In genomic region chr1:127322169-127322805, GRCm38 (mm10) we compare ENCODE assay signal across 12 mouse cellular contexts.
DNase-seq lines count a peak whose midpoint lies in the region; ATAC-seq and TF ChIP-seq lines count a peak whose summit lies in the region.
"Had no signal": no experiment of that assay in that cellular context is flagged by ENCODE, and none has a peak within 500 bp of the region (broad histone marks: within the 10 kb centered on the region; RNA-seq: fewer than 3 reads in every experiment).

No protein-coding gene starts in this region.

- peak; percentile 71 for DNase-seq in heart, adult 11 months
- DNase-seq in heart, adult 18-20 months = no peak
- DNase-seq in spleen, adult 2 months (ENCODE audit: low read depth in 1 of 2, low spot score in 2 of 2) = peak in 1 of 2 experiments; percentile 51
- DNase-seq in spleen, postnatal 10 days (ENCODE audit: low spot score in 2 of 2) = no peak
- peak; percentile 56 for DNase-seq in splenic B cell, adult 2 months (ENCODE audit: low read depth, low spot score)
- no peak for DNase-seq in frontal cortex, postnatal 36 days (ENCODE audit: low spot score in 2 of 2)
- DNase-seq in cerebellum, adult 11 months = no peak
- DNase-seq: right cerebral cortex, postnatal 4 days had no signal

- H3K36me3 ChIP-seq in spleen, adult 2 months (ENCODE audit: control insufficient read depth, insufficient read depth, low read length) = peaks cover 4% of the 10 kb centered on the region; the same call in 1 of the 2 replicates
- peaks cover 4% of the 10 kb centered on the region; the same call in 1 of the 2 replicates for H3K36me3 ChIP-seq in forebrain, embryonic 16.5 days (ENCODE audit: control insufficient read depth, insufficient read depth)
- H3K36me3 ChIP-seq in splenic B cell, adult 2 months (ENCODE audit: control insufficient read depth, insufficient read depth, low read length, poor library complexity, severe bottlenecking) = no peaks in the 10 kb centered on the region

- no peak for TF ChIP-seq CTCF in spleen, adult 2 months (IDR thresholded peaks at IDR 0.05; ENCODE audit: extremely low read depth, insufficient read depth, insufficient read length, insufficient replicate concordance)

- no peak overlapping the region for H3K4me3 ChIP-seq in spleen, adult 2 months (ENCODE audit: extremely low read depth, insufficient read depth, insufficient read length)
- H3K4me3 ChIP-seq in forebrain, embryonic 16.5 days (replicated peaks; ENCODE audit: low read length) = no peak overlapping the region
- H3K4me3 ChIP-seq: heart, embryonic 13.5 days; limb, embryonic 13.5 days had no signal

- no peak overlapping the region for H3K9ac ChIP-seq in forebrain, embryonic 16.5 days (replicated peaks; ENCODE audit: low read depth, low read length)
- H3K9ac ChIP-seq: heart, embryonic 13.5 days; limb, embryonic 13.5 days had no signal

- peaks cover 11% of the 10 kb centered on the region; the same call in 1 of the 2 replicates for H3K4me1 ChIP-seq in spleen, adult 2 months (ENCODE audit: control insufficient read depth, insufficient read depth, insufficient read length)
- H3K4me1 ChIP-seq in forebrain, embryonic 16.5 days (replicated peaks; ENCODE audit: control insufficient read depth, insufficient read depth, low read length) = no peaks in the 10 kb centered on the region

- H3K27ac ChIP-seq in spleen, adult 2 months (ENCODE audit: insufficient read depth, low read length) = peak overlapping the region; percentile 32; the same call in 1 of the 2 replicates
- H3K27ac ChIP-seq in forebrain, embryonic 16.5 days (ENCODE audit: low read length) = no peak overlapping the region
- H3K27ac ChIP-seq: limb, embryonic 13.5 days had no signal

- peak; percentile 29; the same call in 1 of the 2 replicates for ATAC-seq in forebrain, embryonic 16.5 days

- H3K4me2 ChIP-seq in forebrain, embryonic 16.5 days (ENCODE audit: low read length) = no peak overlapping the region
- H3K4me2 ChIP-seq: heart, embryonic 13.5 days; limb, embryonic 13.5 days had no signal

- no peaks in the 10 kb centered on the region for H3K9me3 ChIP-seq in forebrain, embryonic 16.5 days (ENCODE audit: control insufficient read depth, low read length)
- H3K9me3 ChIP-seq: heart, embryonic 13.5 days; limb, embryonic 13.5 days had no signal

- 42% methylated on average over 5 of the region's 5 CpGs for WGBS in spleen, adult 2 months
- WGBS in forebrain, embryonic 16.5 days = 62% methylated on average over 5 of the region's 5 CpGs

- no peak for TF ChIP-seq POLR2A in spleen, adult 2 months (IDR thresholded peaks at IDR 0.05; ENCODE audit: low read depth, low read length)

- H3K27me3 ChIP-seq in spleen, adult 2 months (ENCODE audit: control insufficient read depth, insufficient read depth, low read length) = no peaks in the 10 kb centered on the region
- H3K27me3 ChIP-seq in forebrain, embryonic 16.5 days (replicated peaks; ENCODE audit: control insufficient read depth, insufficient read depth, low read length) = no peaks in the 10 kb centered on the region
- no peaks in the 10 kb centered on the region for H3K27me3 ChIP-seq in splenic B cell, adult 2 months (ENCODE audit: control insufficient read depth, insufficient read depth, low read length, poor library complexity, severe bottlenecking)
- H3K27me3 ChIP-seq: CH12.LX; heart, embryonic 13.5 days; limb, embryonic 13.5 days had no signal

Comparison
In these comparisons a context has a peak if more than half of its experiments do, and no peak if none do; other contexts are left out.
1. DNase-seq: peak in heart, adult 11 months (single experiment) and splenic B cell, adult 2 months (single experiment); none in heart, adult 18-20 months (0 of 2), spleen, postnatal 10 days (0 of 2), frontal cortex, postnatal 36 days (0 of 2) and cerebellum, adult 11 months (single experiment).